Mouse (Mus musculus) cerebral cortex, adult 2 months (tissue): Measurements from ENCODE around the gene Nfkbil1.

ENCODE experiments used
- WGBS: fragments of 180-500 bp; shearing (Covaris S2); methylation state at CpG from one replicate; pipeline ENCODE4 v1.1.7; 2018; 5-methylcytosine and 5-hydroxymethylcytosine counted together

Gene Nfkbil1

GRCm38 (mm10) chr17:35254241-35255098 is 18.9 kb upstream of the Nfkbil1 start:
- whole genome bisulfite sequencing = 59% methylated on average over 11 of the region's 11 CpGs

DNA sequence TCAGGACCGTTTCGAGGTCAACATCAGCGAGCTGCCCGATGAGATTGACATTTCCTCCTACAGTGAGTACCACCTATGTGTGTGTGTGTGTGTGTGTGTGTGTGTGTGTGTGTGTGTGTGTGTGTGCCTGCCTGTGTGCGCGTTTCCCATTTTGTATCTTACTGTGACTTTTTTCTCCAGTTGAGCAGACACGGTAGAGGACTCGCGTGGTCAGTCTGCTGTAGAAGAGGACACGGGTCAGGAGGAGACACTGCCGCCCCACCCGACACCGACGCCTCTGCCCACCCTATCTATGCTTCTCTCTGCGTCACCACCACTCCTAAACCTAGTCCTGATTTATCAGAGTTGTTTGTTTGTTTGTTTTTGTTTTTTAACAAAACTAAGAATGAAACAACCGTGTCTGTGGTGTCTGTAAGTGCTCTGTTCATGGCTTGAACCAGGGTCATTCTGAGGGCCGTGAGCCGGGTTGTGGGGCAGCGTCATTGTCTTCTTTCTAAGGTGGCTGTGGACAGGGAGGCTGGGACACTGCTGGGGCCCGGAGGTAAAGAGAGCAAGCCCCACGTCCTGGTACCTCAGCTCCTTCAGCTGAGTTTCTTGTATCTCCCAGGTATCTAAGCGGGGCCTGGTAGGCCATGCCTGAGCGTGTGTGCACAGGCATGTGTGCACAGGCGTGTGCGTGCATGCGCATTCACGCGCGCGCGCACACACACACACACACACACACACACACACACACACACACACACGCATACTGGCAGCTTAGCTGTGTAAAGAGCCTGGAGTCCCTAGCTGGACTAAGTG is 17.9 kb upstream of the Nfkbil1 start:
- 78% methylated on average over 32 of the region's 32 CpGs for WGBS

- WGBS = 63% methylated on average over 18 of the region's 18 CpGs
Measured at GRCm38 (mm10) chr17:35252619-35253292, 17.2 kb upstream of the Nfkbil1 start.

DNA sequence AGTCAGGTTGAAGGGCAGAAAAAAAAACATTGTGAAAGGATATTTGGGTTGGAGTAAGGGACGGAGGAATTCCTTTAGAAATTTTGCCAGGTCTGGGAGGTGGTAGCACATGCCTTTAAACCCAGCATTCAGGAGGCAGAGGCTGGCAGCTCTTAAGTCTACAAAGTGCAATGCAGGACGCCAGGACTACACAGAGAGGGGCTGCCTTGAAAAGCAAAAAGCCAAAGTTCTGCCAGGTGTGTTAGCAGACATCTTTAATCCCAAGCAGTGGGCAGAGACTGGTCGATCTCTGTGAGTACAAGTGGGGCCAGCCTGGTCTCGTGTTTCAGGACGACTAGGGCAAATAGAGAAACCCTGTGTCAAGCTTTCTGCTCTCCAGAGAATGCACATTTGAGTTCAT is 16.4 kb upstream of the Nfkbil1 start:
- WGBS = 81% methylated on average over 5 of the region's 5 CpGs

- 70% methylated on average over 15 of the region's 15 CpGs for WGBS
Measured at GRCm38 (mm10) chr17:35251162-35251719, 15.6 kb upstream of the Nfkbil1 start.

GRCm38 (mm10) chr17:35250348-35251120 is 14.9 kb upstream of the Nfkbil1 start:
- 84% methylated on average over 3 of the region's 3 CpGs for WGBS

- WGBS = 70% methylated on average over 19 of the region's 19 CpGs
Measured at GRCm38 (mm10) chr17:35249451-35250197, 14.0 kb upstream of the Nfkbil1 start.

DNA sequence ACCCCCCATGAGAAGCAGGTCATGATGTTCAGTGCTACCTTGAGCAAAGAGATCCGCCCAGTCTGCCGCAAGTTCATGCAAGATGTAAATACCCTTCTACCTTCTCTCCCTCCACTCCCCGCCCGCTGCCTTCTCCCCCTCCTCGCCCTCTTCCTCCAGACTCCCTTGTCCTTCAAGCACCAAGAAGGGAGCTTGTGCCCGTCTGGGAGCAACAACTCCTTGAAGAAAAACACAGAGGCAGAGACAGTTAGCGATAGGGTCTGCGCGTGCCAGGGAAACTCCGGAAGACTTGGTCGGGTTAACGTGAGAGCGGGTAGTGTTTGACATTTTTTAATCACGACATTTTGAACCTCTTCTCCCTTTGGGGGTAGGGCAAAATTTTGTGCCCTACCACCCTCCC is 13.4 kb upstream of the Nfkbil1 start:
- 79% methylated on average over 14 of the region's 14 CpGs for WGBS

DNA sequence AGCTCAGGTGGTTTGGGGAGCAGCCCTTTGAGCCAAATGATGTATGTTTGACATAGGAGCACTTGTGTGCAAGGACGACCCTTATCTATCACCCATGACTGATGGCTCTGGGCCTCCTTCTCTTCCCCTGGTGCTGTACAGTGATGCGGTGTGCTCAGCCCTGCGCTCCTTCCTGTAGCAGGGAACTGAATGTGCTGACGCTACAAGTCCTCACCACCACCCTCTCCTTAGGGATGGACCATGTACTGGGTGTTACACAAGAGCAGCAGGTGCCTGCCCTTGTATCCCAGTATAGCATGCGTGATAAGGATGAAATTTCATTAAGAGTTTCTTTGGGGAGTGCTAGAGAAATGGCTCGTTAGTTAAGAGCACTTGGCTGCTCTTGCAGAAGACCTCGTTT is 11.6 kb upstream of the Nfkbil1 start:
- 67% methylated on average over 7 of the region's 7 CpGs for WGBS

DNA sequence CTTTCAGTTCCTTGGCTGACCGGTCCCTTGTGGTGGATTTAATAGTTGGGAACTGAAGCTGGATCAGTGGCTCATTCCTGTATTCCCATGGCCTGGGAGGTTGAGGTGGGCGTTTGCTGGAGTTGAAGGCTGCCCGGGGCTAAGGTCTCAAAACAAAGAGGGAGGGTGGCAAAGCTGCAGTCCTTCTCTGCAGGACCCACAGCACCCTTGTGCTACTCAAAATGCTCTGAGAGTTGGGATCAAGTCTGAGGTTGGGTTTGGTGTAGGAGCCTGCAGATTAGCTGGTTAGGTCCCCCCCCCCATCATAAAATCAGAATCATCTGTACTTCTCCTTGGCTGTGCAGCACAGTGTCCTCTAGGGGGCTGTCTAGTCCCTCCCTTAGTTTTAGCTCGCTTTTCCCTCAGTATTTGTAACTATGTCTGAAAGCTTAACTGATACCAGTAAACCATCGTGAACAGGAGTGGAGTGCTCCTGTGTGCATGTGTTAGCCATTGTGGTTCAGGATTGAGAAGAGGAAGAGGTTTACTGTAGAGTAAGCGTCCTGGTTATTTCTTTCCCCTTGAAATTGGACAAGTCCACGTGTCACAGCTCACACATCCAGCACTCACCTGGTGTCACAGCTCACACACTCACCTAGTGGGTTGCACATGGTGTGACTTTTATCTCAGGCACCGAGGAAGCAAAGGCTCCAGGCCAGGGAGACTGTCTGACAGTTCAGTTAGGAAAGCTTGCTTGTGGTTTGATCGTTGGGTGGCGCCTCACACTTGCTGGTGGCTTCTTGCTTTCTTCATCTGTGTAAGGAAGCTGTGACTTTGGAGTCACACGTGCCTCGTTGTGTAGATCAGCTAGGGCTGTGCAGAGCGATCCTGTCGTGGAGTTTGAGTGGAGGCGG is 10.4 kb upstream of the Nfkbil1 start:
- WGBS = 52% methylated on average over 15 of the region's 15 CpGs

DNA sequence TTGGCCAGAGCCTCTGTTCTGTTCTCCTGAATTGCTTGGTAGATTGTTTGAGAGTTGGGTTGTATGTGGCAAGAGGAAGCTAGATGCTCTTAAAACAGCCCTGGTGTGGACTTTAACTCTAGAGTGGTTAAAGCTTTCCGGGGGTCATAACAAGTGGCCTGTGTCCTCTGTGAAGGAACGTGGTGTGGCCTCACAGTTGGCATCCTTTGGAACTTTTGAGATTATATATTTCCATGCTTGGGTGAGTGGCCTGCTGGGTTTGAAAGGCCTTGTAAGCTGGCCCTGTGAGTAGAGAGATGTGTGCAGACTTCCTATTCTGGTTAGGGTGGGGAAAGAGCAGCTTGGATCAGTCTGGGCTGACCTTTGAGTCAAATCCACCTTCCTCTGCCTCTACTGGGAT is 9.4 kb upstream of the Nfkbil1 start:
- 51% methylated on average over 2 of the region's 2 CpGs for WGBS

DNA sequence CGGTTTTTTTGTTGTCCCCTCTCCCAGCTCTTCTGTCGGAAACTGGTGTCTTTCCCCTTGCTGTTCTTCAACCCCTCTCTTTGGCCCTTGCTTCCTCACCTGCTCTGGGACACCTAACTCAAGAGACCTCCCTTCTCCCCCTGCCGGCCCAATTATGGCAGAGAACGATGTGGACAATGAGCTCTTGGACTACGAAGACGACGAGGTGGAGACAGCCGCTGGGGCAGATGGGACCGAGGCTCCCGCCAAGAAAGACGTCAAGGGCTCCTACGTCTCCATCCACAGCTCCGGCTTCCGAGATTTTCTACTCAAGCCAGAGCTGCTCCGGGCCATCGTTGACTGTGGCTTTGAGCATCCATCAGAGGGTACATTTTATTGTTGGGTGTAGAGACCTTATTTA is 7.5 kb upstream of the Nfkbil1 start:
- WGBS = 2% methylated on average over 16 of the region's 16 CpGs

DNA sequence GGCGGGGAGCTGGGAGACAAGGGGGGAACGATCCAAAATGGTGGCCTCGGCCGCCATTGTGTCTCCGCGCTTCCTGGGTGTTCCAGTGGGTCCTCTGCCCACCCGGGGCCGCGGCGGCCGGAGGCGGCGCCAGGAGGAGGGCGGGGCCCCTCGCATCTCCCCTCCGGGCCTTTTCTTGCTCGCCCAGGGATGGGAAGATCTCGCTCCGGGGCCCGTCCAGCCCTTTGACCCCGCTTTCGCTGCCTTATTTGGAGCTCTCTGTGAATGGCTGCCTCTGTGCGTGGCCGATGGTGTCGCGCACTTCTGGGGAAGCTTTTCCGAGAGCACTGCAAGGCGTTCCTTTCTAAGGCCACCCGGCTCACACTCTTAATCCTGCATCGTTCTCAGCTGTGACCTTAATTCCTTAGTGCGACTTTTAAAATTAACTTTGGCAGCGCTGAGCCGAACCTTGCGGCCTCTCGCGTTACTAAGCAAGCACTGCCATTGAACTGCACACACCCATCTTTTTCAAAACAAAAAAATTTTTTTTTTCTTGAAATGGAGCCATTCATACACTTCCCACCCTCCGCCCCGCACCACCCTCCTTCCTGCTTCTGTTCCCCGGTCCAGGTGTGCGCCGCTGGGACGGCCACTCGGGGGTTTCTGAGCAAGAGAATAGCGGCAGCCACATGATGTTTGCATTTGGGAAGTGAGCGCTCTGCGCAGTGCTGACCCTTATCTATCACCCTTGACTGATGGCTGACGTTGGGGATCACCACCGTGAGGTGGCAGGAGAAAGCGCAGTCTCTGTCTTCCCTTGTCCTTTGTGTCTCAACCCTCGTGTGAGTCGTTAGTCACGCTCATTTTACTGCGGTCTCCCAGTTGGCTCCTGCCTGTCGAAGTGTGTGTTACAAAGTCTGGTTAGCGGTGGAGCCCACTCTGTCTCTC is 6.7 kb upstream of the Nfkbil1 start:
- under 1% methylated on average over 55 of the region's 55 CpGs for WGBS

DNA sequence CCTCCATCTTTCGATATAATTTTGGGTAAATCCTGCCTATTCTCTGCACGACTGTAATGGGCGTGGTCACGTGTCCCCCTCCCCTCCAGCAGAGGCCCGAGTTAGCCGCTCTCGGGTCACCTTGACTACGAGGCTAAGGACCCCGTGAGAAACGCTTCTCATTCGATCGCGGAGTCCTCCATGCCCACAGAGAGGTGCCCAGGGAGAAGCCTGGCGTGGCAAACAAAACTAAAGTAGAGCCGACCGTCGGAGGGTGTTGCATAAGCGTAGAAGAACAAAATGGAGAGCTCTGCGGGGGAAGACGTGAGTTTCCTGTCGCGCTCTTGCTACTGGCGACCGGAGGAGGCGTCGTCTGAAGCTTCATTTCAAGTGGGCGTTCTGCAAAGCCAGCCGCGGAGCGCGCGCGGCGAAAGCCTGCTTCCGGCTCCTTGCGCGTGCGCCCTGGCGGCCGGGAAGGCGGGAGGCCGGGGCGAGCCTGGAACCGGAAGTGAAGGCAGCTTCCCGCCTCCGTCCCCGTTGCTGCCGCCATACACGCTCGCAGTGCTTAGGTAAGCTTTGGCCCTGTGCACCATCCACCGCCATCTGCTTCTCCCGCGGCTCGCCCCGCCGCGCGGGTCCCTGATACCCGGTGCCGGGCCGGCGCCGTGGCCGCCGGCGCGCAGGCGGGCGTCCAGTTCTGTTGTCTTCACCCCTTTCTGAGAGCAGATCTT is 5.9 kb upstream of the Nfkbil1 start, which contains the start of gene Ddx39b:
TSS of gene Ddx39b (plus strand) at position 442 of the 710 bp plus-strand sequence.
- under 1% methylated on average over 69 of the region's 69 CpGs for WGBS

GRCm38 (mm10) chr17:35240384-35241304 is 5.1 kb upstream of the Nfkbil1 start:
- WGBS = 19% methylated on average over 12 of the region's 12 CpGs

- 55% methylated on average over 5 of the region's 5 CpGs for WGBS
Measured at GRCm38 (mm10) chr17:35239700-35240099, 4.1 kb upstream of the Nfkbil1 start.
